Mouse (Mus musculus) gastrocnemius, adult 2 months (tissue): ENCODE measurements around the gene Ppil2. TPM values are rescaled to one million over a fixed set of nuclear protein-coding genes. Genes with fewer than 3 reads are reported as not detected.
A peak's percentile ranks its signal among the peaks of the same experiment; 100 is the strongest.

ENCODE experiments used
- DNase-seq: peaks from one replicate; pipeline ENCODE4 v3.0.0; 2022
- H3K27ac ChIP-seq: fragments of 200-600 bp; 2 replicates; pipeline ENCODE4 v1.8.1; 2022; ENCODE audit warnings: mild to moderate bottlenecking
- H3K4me3 ChIP-seq: fragments of 200-600 bp; 2 replicates; pipeline ENCODE4 v1.8.1; 2022; ENCODE audit warnings: mild to moderate bottlenecking, moderate library complexity
- CTCF ChIP-seq: fragments of 200-600 bp; IDR thresholded peaks from 2 replicates; pipeline ENCODE4 v1.8.1; 2022; ENCODE audit warnings: antibody characterized with exemption, mild to moderate bottlenecking, moderate library complexity
- intact Hi-C: fragments of 180-260 bp; cut with DNase I; formaldehyde crosslinking; loops from one replicate; pipeline ENCODE4 v1.15.1; 2025
- total RNA-seq, 2 experiments: library from RNA; stranded (reverse); gene quantifications; 2 replicates each; pipeline ENCODE4 v1.2.3; 2021

Gene Ppil2
- total RNA-seq, 2 experiments from 2014 or later, result 27.6 to 31.4 TPM

- DNase-seq, result no peak
- intact Hi-C loops, result no loop called here
- no peak for TF ChIP-seq CTCF
- H3K4me3 ChIP-seq, result no peak overlapping the region
- no peak overlapping the region for H3K27ac ChIP-seq
Measured at GRCm38 (mm10) chr16:17086669-17087193, 24.3 kb downstream of the Ppil2 start.

DNA sequence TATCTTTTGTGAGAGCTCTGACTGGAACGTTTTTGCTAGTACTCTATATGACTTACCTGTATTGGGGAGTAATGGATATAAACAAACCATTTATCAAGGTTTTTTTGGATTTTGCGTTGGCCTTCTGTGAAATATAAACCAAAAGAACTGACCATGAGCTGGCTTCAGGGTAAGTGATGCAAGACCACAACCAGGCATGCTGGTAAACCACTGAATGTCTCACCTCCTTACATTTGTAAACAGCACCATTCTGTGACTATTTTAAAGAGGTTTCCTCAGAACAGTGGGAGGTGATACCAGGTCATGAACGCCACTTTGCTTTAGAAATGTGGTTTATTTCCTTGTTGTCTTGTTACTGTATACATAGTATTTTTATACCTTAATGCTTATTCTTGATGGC, 24.8 kb downstream of the Ppil2 start:
- no peak for TF ChIP-seq CTCF

DNA sequence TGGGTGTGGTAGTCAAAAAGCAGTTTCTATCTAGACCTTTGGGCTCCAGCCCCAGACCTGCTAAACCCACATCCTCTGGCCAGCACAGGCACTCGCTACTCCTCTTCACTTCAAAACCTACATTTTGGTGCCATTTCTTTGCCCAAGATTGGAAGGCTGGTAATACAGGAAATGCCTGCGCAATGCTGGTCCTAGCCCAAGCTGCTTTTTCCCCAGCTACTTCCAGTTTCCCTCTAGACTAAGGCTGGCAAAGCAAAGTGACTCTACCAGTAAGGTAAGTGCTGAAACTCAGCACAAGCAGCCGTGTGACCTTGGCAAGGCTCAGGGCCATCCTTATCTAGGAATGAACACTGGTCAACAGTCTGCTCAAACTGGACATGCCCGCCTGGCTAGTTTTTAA, 25.4 kb downstream of the Ppil2 start:
- DNase-seq, result no peak
- no peak for TF ChIP-seq CTCF
- intact Hi-C loops, result no loop called here
- no peak overlapping the region for H3K4me3 ChIP-seq
- no peak overlapping the region for H3K27ac ChIP-seq

More for the DNA sequence above, 24.8 kb downstream of the Ppil2 start:
- H3K27ac ChIP-seq, result no peak overlapping the region
- H3K4me3 ChIP-seq, result no peak overlapping the region
- no peak for DNase-seq
- intact Hi-C loops, result no loop called here

DNA sequence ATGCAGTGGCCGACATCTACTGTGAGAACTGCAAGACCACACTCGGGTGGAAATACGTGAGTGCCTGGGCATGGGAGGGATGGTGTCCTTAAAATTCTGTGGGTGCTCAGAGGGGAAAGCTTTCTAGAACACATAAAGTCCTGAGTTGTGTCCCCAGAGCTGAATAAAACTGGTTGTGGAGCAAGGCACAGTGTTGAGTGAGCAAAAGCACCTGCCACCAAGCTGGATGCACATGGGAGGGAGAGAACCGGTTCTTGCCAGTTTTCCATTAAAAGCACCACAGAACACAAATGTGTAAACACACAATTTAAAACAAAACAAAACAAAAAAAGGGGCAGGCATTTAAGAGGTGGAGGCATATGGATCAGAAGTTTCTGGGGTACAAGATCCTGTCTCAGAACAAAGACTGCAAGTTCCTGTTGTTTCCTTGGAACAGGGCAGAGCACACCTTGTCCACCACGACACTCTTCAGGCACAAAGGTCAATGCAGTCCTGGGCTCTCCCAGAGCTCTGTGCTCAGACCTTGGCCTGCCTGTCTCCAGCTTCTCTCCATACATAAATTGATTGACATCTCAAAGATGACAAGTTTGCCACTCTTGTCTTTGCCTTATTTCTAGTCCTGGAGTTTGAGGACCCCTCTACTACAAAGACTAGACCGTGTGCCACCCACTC, 28.8 kb downstream of the Ppil2 start:
- DNase-seq, result no peak
- H3K4me3 ChIP-seq, result no peak overlapping the region
- intact Hi-C loops, result no loop called here
- no peak for TF ChIP-seq CTCF
- H3K27ac ChIP-seq, result no peak overlapping the region

GRCm38 (mm10) chr16:17078101-17078500, 33.0 kb downstream of the Ppil2 start:
- Histone ChIP-seq H3K4me3 (no peak overlapping the region), H3K27ac (no peak overlapping the region)
- intact Hi-C loops, result no loop called here
- no peak for TF ChIP-seq CTCF
- DNase-seq, result no peak

DNA sequence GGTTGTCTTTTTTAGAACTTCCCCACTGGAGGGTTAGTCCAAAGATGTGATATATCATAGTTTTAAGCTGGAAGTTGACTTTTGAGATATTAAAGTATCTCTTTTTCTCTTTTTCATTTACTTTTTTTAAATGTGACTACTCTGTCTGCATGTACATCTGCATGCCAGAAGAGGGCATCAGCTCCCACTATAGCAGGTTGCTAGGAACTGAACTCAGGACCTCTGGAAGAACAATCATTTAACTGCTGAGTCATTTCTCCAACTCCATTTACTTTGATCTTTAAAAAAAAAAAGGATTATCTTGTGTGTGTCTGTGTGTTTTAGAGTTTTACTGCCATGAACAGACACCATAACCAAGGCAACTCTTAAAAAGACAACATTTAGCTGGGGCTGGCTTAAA, 34.2 kb downstream of the Ppil2 start:
- intact Hi-C loops, result no loop called here
- Histone ChIP-seq H3K4me3 (no peak overlapping the region), H3K27ac (no peak overlapping the region)
- no peak for TF ChIP-seq CTCF
- no peak for DNase-seq

DNA sequence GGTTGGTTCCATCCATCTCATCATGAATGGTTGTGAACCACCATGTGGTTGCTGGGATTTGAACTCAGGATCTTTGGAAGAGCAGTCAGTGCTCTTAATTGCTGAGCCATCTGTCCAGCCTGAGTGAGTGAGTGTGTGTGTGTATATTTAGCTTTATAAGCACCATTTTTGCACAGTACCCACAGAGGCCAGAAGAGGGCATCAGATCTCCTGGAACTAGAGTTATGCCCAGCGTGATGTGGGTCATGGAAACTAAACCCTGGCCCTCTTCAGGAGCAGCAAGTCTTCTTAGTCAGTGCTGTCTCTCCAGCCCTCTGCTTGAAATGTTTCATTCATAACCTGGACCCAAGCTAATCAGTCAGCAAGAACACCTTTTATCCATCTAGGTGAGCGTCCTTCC, 34.8 kb downstream of the Ppil2 start:
- no peak overlapping the region for H3K27ac ChIP-seq
- intact Hi-C loops, result no loop called here
- TF ChIP-seq CTCF, result 0 out of 2 replicates have a peak, but pooled peaks have one; percentile 3
- no peak for DNase-seq
- no peak overlapping the region for H3K4me3 ChIP-seq

GRCm38 (mm10) chr16:17073000-17073399, 38.1 kb downstream of the Ppil2 start:
- no peak for TF ChIP-seq CTCF
- intact Hi-C loops, result no loop called here
- Histone ChIP-seq H3K27ac (no peak overlapping the region), H3K4me3 (no peak overlapping the region)
- DNase-seq, result no peak

DNA sequence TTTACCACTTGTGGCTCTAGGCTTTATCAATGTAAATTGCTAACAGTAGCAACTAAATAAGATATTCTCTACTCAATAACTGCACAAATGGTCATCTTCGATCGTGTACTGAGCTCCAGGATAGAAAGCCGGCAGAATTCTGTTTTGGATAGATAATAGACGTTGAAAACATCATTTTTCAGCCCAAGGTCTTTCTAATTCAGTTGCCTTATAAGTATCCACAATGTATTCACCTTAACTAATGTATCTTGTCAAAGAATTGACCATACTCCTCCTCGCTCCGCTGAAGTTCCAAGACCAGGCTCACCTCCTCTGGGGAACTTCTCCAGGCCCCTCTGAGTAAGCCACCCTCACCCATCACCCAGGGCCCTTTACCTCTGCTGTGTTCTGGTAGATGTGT, 40.3 kb downstream of the Ppil2 start:
- no peak for DNase-seq
- Histone ChIP-seq H3K4me3 (peak overlapping the region; percentile 89), H3K27ac (no peak overlapping the region; the same call in 1 of the 2 replicates)
- intact Hi-C loops, result no loop called here
- TF ChIP-seq CTCF, result no peak

GRCm38 (mm10) chr16:17069511-17070443, 41.3 kb downstream of the Ppil2 start, which contains the start of gene Ypel1:
Gene Ypel1, plus strand, starts transcription at chr16:17069696.
- no peak for TF ChIP-seq CTCF
- Histone ChIP-seq H3K4me3 (peak within 1 kb of the TSS; percentile 89), H3K27ac (peak within 1 kb of the TSS; percentile 83)
- DNase-seq, result peak; percentile 92
- intact Hi-C loops, result loop anchor here (10.0 kb wide), 1 partner anchor 145 kb away; no protein-coding TSS in a partner anchor

DNA sequence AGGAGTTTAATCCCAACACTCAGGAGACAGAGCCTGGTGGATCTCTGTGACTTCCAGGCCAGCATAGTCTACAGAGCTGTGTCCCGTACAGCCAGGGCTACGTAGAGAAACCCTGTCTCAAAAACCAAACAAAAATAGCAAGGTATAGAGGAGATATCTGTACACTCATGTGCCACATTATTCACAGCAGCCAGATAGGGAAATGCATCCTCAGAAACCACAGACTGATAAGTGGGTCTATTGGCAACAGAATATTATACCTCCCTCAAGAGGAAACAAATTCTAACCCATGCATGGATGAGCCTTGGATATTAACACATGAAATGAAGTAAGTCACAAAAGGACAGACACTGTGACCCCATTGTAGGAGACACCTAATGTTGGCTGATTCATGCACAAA, 43.5 kb downstream of the Ppil2 start:
- Histone ChIP-seq H3K27ac (no peak overlapping the region), H3K4me3 (no peak overlapping the region)
- TF ChIP-seq CTCF, result no peak
- DNase-seq, result no peak
- intact Hi-C loops, result loop anchor here (10.0 kb wide), 1 partner anchor 143 kb away; no protein-coding TSS in a partner anchor

- Histone ChIP-seq H3K27ac (no peak overlapping the region; the same call in 1 of the 2 replicates), H3K4me3 (no peak overlapping the region)
- DNase-seq, result no peak
- no peak for TF ChIP-seq CTCF
- intact Hi-C loops, result loop anchor here (10.0 kb wide), 1 partner anchor 138 kb away; no protein-coding TSS in a partner anchor
Measured at GRCm38 (mm10) chr16:17062338-17062737, 48.7 kb downstream of the Ppil2 start.

GRCm38 (mm10) chr16:17055584-17055983, 55.5 kb downstream of the Ppil2 start:
- intact Hi-C loops, result no loop called here
- H3K4me3 ChIP-seq, result no peak overlapping the region
- no peak for TF ChIP-seq CTCF
- no peak for DNase-seq
- no peak overlapping the region for H3K27ac ChIP-seq
